Mouse (Mus musculus) myocyte (in vitro differentiated cells): ENCODE measurements around the gene Rpl10a. TPM values are rescaled to one million over a fixed set of nuclear protein-coding genes. Genes with fewer than 3 reads are reported as not detected.

Experiments
- H3K27me3 ChIP-seq: one replicate; pipeline ENCODE4 v1.6.1; 2011; ENCODE audit not compliant: control insufficient read depth, insufficient read depth, insufficient read length
- H3K36me3 ChIP-seq: one replicate; pipeline ENCODE4 v1.6.1; 2011; ENCODE audit not compliant: control insufficient read depth, insufficient read depth
- H3K4me2 ChIP-seq: one replicate; pipeline ENCODE4 v1.6.1; 2011; ENCODE audit warnings: low read depth, control low read depth
- H3K4me3 ChIP-seq: one replicate; pipeline ENCODE4 v1.5.1; 2011; ENCODE audit warnings: mild to moderate bottlenecking, control low read depth, moderate library complexity
- H3K79me2 ChIP-seq: one replicate; pipeline ENCODE4 v1.6.1; 2011; ENCODE audit not compliant: control insufficient read depth, insufficient read depth
- H3ac ChIP-seq: one replicate; pipeline ENCODE4 v1.6.1; 2011; ENCODE audit not compliant: control insufficient read depth, insufficient read length
- CEBPB ChIP-seq: IDR thresholded peaks from 2 replicates; pipeline ENCODE4 v1.6.1; 2011; ENCODE audit warnings: mild to moderate bottlenecking, moderate library complexity; ENCODE audit not compliant: poor library complexity, insufficient read depth, severe bottlenecking
- E2F4 ChIP-seq: IDR thresholded peaks from one replicate; pipeline ENCODE4 v1.6.1; 2011; ENCODE audit warnings: mild to moderate bottlenecking, control low read depth, moderate library complexity; ENCODE audit not compliant: insufficient read depth
- MAX ChIP-seq: IDR thresholded peaks from one replicate; pipeline ENCODE4 v1.6.1; 2011; ENCODE audit warnings: low read depth, mild to moderate bottlenecking, control low read depth
- MYOD1 ChIP-seq, 3 experiments: IDR thresholded peaks; one replicate each; pipeline ENCODE4 v1.6.1; 2011; ENCODE audit warnings: control low read depth in 2 of 3, low read depth in 2 of 3, mild to moderate bottlenecking in 2 of 3, moderate library complexity in 1 of 3; ENCODE audit not compliant: insufficient read length in 2 of 3, control insufficient read depth in 1 of 3
- MYOG ChIP-seq, 3 experiments: IDR thresholded peaks; one replicate each; pipeline ENCODE4 v1.6.1; 2011; ENCODE audit warnings: control low read depth in 2 of 3, low read depth in 2 of 3, mild to moderate bottlenecking in 2 of 3; ENCODE audit not compliant: insufficient read length in 2 of 3, control insufficient read depth in 1 of 3, insufficient read depth in 1 of 3
- POLR2A ChIP-seq: IDR thresholded peaks from one replicate; pipeline ENCODE4 v1.6.1; 2011; ENCODE audit warnings: low read depth, mild to moderate bottlenecking, control low read depth, moderate library complexity; ENCODE audit not compliant: insufficient read length
- POLR2AphosphoS2 ChIP-seq: IDR thresholded peaks from one replicate; pipeline ENCODE4 v1.6.1; 2011; ENCODE audit warnings: low read depth, control low read depth; ENCODE audit not compliant: insufficient read length
- REST ChIP-seq: IDR thresholded peaks from one replicate; pipeline ENCODE4 v1.6.1; 2011; ENCODE audit warnings: mild to moderate bottlenecking, control low read depth, moderate library complexity; ENCODE audit not compliant: insufficient read depth, insufficient read length
- SRF ChIP-seq: IDR thresholded peaks from one replicate; pipeline ENCODE4 v1.6.1; 2011; ENCODE audit warnings: low read depth; ENCODE audit not compliant: control insufficient read depth, insufficient read length
- TCF12 ChIP-seq: IDR thresholded peaks from one replicate; pipeline ENCODE4 v1.6.1; 2011; ENCODE audit warnings: mild to moderate bottlenecking, control low read depth; ENCODE audit not compliant: poor library complexity, insufficient read depth, severe bottlenecking
- TCF3 ChIP-seq: IDR thresholded peaks from one replicate; pipeline ENCODE4 v1.6.1; 2011; ENCODE audit warnings: low read depth, control low read depth; ENCODE audit not compliant: insufficient read length
- USF1 ChIP-seq: IDR thresholded peaks from one replicate; pipeline ENCODE4 v1.6.1; 2011; ENCODE audit warnings: low read depth, mild to moderate bottlenecking, control low read depth, moderate library complexity
- polyA plus RNA-seq: library from polyadenylated mRNA; unstranded; fragments of >200 nt; fragmentation: generic; extraction: Trizol; gene quantifications from one replicate; pipeline ENCODE4 v1.2.1, GENCODE M21; 2012; ENCODE audit warnings: missing spikeins

Gene Rpl10a
- polyA plus RNA-seq, 1 experiment, result 2,984 TPM

GRCm38 (mm10) chr17:28331241-28332112 is 3.2 kb downstream of the Rpl10a start:
- H3K4me3 ChIP-seq, result peak overlapping the region; percentile 91
- H3ac ChIP-seq, result no peak overlapping the region
- no peak for TF ChIP-seq TCF3
- peak; percentile 72 for TF ChIP-seq POLR2AphosphoS2
- peak; percentile 34 for TF ChIP-seq POLR2A
- no peak for TF ChIP-seq E2F4
- peak in 1 of 3 experiments; percentile 41 for TF ChIP-seq MYOD1 (IDR thresholded peaks at IDR 0.05; ENCODE audit: control insufficient read depth in 1 of 3, insufficient read length in 2 of 3, low read depth in 2 of 3)
- peaks cover 23% of the 10 kb centered on the region for H3K36me3 ChIP-seq
- H3K79me2 ChIP-seq, result peaks cover 20% of the 10 kb centered on the region
- H3K4me2 ChIP-seq, result peak overlapping the region; percentile 98
- no peaks in the 10 kb centered on the region for H3K27me3 ChIP-seq

- H3K27me3 ChIP-seq, result no peaks in the 10 kb centered on the region
- peaks cover 23% of the 10 kb centered on the region for H3K36me3 ChIP-seq
- TF ChIP-seq POLR2AphosphoS2 (peak; percentile 67), POLR2A (peak; percentile 1), TCF12 (no peak)
- H3K4me2 ChIP-seq, result no peak overlapping the region
- no peak overlapping the region for H3K4me3 ChIP-seq
- no peak overlapping the region for H3ac ChIP-seq
- peaks cover 20% of the 10 kb centered on the region for H3K79me2 ChIP-seq
These were observed 4.0 kb downstream of the Rpl10a start for GRCm38 (mm10) chr17:28332113-28332914.

- no peak overlapping the region for H3K4me2 ChIP-seq
These were observed 4.8 kb downstream of the Rpl10a start for GRCm38 (mm10) chr17:28332915-28333546.

GRCm38 (mm10) chr17:28335267-28335666 is 7.0 kb downstream of the Rpl10a start:
- no peak overlapping the region for H3K4me3 ChIP-seq
- TF ChIP-seq MAX, result no peak
- TF ChIP-seq MYOG (IDR thresholded peaks at IDR 0.05; ENCODE audit: control insufficient read depth in 1 of 3, insufficient read depth in 1 of 3, insufficient read length in 2 of 3, low read depth in 2 of 3), result no peak
- peaks cover 13% of the 10 kb centered on the region for H3K36me3 ChIP-seq
- H3K79me2 ChIP-seq, result peaks cover 3% of the 10 kb centered on the region
- no peak overlapping the region for H3ac ChIP-seq
- no peaks in the 10 kb centered on the region for H3K27me3 ChIP-seq
- no peak overlapping the region for H3K4me2 ChIP-seq

More at GRCm38 (mm10) chr17:28332915-28333546, 4.8 kb downstream of the Rpl10a start:
- Histone ChIP-seq H3K79me2 (peaks cover 20% of the 10 kb centered on the region), H3K36me3 (peaks cover 23% of the 10 kb centered on the region), H3ac (no peak overlapping the region), H3K27me3 (no peaks in the 10 kb centered on the region), H3K4me3 (no peak overlapping the region)
- TF ChIP-seq E2F4 (no peak), USF1 (no peak), SRF (no peak), MYOG (IDR thresholded peaks at IDR 0.05; ENCODE audit: control insufficient read depth in 1 of 3, insufficient read depth in 1 of 3, insufficient read length in 2 of 3, low read depth in 2 of 3) (no peak), TCF3 (no peak), MAX (no peak), CEBPB (no peak), REST (no peak), POLR2AphosphoS2 (no peak)

- TF ChIP-seq CEBPB (no peak), MYOG (IDR thresholded peaks at IDR 0.05; ENCODE audit: control insufficient read depth in 1 of 3, insufficient read depth in 1 of 3, insufficient read length in 2 of 3, low read depth in 2 of 3) (peak in 2 of 3 experiments; percentile 50 to 73), MYOD1 (IDR thresholded peaks at IDR 0.05; ENCODE audit: control insufficient read depth in 1 of 3, insufficient read length in 2 of 3, low read depth in 2 of 3) (peak in 2 of 3 experiments; percentile 43 to 56)
- Histone ChIP-seq H3K36me3 (no peaks in the 10 kb centered on the region), H3K27me3 (no peaks in the 10 kb centered on the region), H3ac (no peak overlapping the region), H3K79me2 (peaks cover 13% of the 10 kb centered on the region), H3K4me2 (no peak overlapping the region), H3K4me3 (no peak overlapping the region)
These were observed 9.3 kb downstream of the Rpl10a start for GRCm38 (mm10) chr17:28337547-28337946.
